8 mouse cellular contexts compared by ENCODE assay signal in genomic region chr7:35586906-35587445, GRCm38 (mm10). TPM values are rescaled to one million over a fixed set of nuclear protein-coding genes. Genes with fewer than 3 reads are reported as not detected.
A peak's percentile ranks its signal among the peaks of the same experiment; 100 is the strongest.
DNase-seq lines count a peak whose midpoint lies in the region; ATAC-seq and TF ChIP-seq lines count a peak whose summit lies in the region.

No protein-coding gene starts in this region.

- H3K79me2 ChIP-seq in macrophage (ENCODE audit: inconsistent target) = peaks cover 16% of the 10 kb centered on the region; the same call in 1 of the 2 replicates

- intact Hi-C loops in heart, postnatal 14 days (cut with DNase I) = loop anchor here (5.0 to 10.0 kb wide), 2 partner anchors 35 to 252 kb away; partner anchors contain the start of gene Rhpn2

- H3K4me2 ChIP-seq in heart, embryonic 13.5 days = peak overlapping the region; percentile 96

- DNase-seq in heart, postnatal 14 days = no peak
- peak; percentile 14 for DNase-seq in heart, postnatal 4 days
- no peak for DNase-seq in right cerebral cortex, postnatal 10 days (ENCODE audit: low spot score in 2 of 2)
- no peak for DNase-seq in Muller cell, postnatal 12 days (ENCODE audit: inconsistent ontology term)
- DNase-seq in natural killer cell, adult 2 months (ENCODE audit: low spot score in 2 of 2) = no peak

- H3K4me3 ChIP-seq in heart, embryonic 13.5 days = peak overlapping the region; percentile 78
- H3K4me3 ChIP-seq in bone marrow, adult 2 months (replicated peaks; ENCODE audit: control insufficient read depth, low read depth, low read length) = peak overlapping the region; percentile 94
- H3K4me3 ChIP-seq in macrophage (ENCODE audit: inconsistent target) = peak overlapping the region; percentile 70

- no peak for TF ChIP-seq CTCF in bone marrow, adult 2 months (IDR thresholded peaks at IDR 0.05; ENCODE audit: control insufficient read depth, insufficient read depth, low read length)

- WGBS in heart, embryonic 13.5 days = 19% methylated on average over 15 of the region's 15 CpGs
- WGBS in bone marrow, adult 2 months = 28% methylated on average over 15 of the region's 15 CpGs
- 51% methylated on average over 15 of the region's 15 CpGs for WGBS in macrophage (ENCODE audit: missing documents)

- peaks cover 32% of the 10 kb centered on the region for H3K27me3 ChIP-seq in heart, embryonic 13.5 days (replicated peaks)

- peak overlapping the region; percentile 86 for H3K9ac ChIP-seq in heart, embryonic 13.5 days

- no peak for TF ChIP-seq POLR2A in bone marrow, adult 2 months (IDR thresholded peaks at IDR 0.05; ENCODE audit: borderline replicate concordance, control insufficient read depth, low read depth, low read length)

- peaks cover 36% of the 10 kb centered on the region for H3K4me1 ChIP-seq in heart, embryonic 13.5 days
- no peaks in the 10 kb centered on the region; the same call in none of the 2 replicates for H3K4me1 ChIP-seq in bone marrow, adult 2 months (ENCODE audit: control insufficient read depth, insufficient read depth, low read length)

- H3K36me3 ChIP-seq in heart, embryonic 13.5 days = peaks cover 11% of the 10 kb centered on the region
- peaks cover 4% of the 10 kb centered on the region; the same call in 1 of the 2 replicates for H3K36me3 ChIP-seq in macrophage (ENCODE audit: inconsistent target)

- no peaks in the 10 kb centered on the region for H3K9me3 ChIP-seq in heart, embryonic 13.5 days

- ATAC-seq in heart, embryonic 13.5 days (ENCODE audit: extremely low read depth, insufficient number of reproducible peaks, low FRiP score, low TSS enrichment) = no peak

- no peak overlapping the region for H3K27ac ChIP-seq in heart, embryonic 13.5 days (replicated peaks)
- H3K27ac ChIP-seq in bone marrow, adult 2 months (ENCODE audit: control insufficient read depth, insufficient read depth, low read depth, low read length, poor library complexity) = no peak overlapping the region
- no peak overlapping the region for H3K27ac ChIP-seq in macrophage

RNA-seq across cellular contexts. Expression of gene Ankrd27, which starts 0.9 kb away (rescaled TPM):
- 15.3 and 15.6 TPM in 2 replicates for polyA plus RNA-seq in heart, embryonic 13.5 days (2015; fragmentation: Nextera tagmentation; extraction: Ambion mirVana)
- total RNA-seq in heart, postnatal 14 days (2021) = 10 to 100 TPM; 15.6 to 15.8 TPM
- 12.8 and 20.7 TPM in 2 replicates for polyA plus RNA-seq in bone marrow, adult 2 months (2011; ENCODE audit: insufficient read depth, insufficient read length, low replicate concordance, missing spikeins)
- 10 to 100 TPM; 12.1 to 15.2 TPM for total RNA-seq in heart, postnatal 4 days (2021)
- 100 to 1,000 TPM in 1 of 26 experiments, 10 to 100 TPM in 25; 16.7 to 121 (median 67.0) TPM for total RNA-seq in macrophage (2018; cell fraction: chromatin; rRNA removed)
- total RNA-seq in macrophage (2018; cell fraction: cytosol; rRNA removed) = 10 to 100 TPM; 11.8 to 18.4 (median 16.3) TPM
- 10 to 100 TPM; 10.7 to 59.9 (median 34.2) TPM for total RNA-seq in macrophage (2018; cell fraction: nucleus; rRNA removed)
- 12.4 to 15.4 TPM (median 15.2 TPM) in 3 replicates for polyA plus RNA-seq in macrophage (2018)

RNA-seq across cellular contexts. Expression of gene Rgs9bp, which starts 1.6 kb away (rescaled TPM):
- polyA plus RNA-seq in heart, embryonic 13.5 days (2015; fragmentation: Nextera tagmentation; extraction: Ambion mirVana) = 0.49 and 0.51 TPM in 2 replicates
- under 1 TPM; 0.07 TPM for total RNA-seq in heart, postnatal 14 days (2021)
- 0.29 and 0.45 TPM in 2 replicates for polyA plus RNA-seq in bone marrow, adult 2 months (2011; ENCODE audit: insufficient read depth, insufficient read length, low replicate concordance, missing spikeins)
- total RNA-seq in heart, postnatal 4 days (2021) = under 1 TPM; 0.09 to 0.14 TPM
- total RNA-seq in macrophage (2018; cell fraction: chromatin; rRNA removed) = under 1 TPM in 2 of 26 experiments, not detected in 24; 0.12 to 0.13 TPM
- under 1 TPM in 5 of 26 experiments, not detected in 21; under 0.01 to 0.04 (median under 0.01) TPM for total RNA-seq in macrophage (2018; cell fraction: cytosol; rRNA removed)
- not detected for total RNA-seq in macrophage (2018; cell fraction: nucleus; rRNA removed)
- 0.01 TPM in 1 of 3 replicates, not detected in the others for polyA plus RNA-seq in macrophage (2018)

RNA-seq across cellular contexts. Expression of gene Nudt19, which starts 30.9 kb away (rescaled TPM):
- 89.9 and 104 TPM in 2 replicates for polyA plus RNA-seq in heart, embryonic 13.5 days (2015; fragmentation: Nextera tagmentation; extraction: Ambion mirVana)
- total RNA-seq in heart, postnatal 14 days (2021) = 10 to 100 TPM; 70.6 to 77.4 TPM
- polyA plus RNA-seq in bone marrow, adult 2 months (2011; ENCODE audit: insufficient read depth, insufficient read length, low replicate concordance, missing spikeins) = 29.6 and 39.4 TPM in 2 replicates
- total RNA-seq in heart, postnatal 4 days (2021) = 10 to 100 TPM; 81.1 to 85.6 TPM
- total RNA-seq in macrophage (2018; cell fraction: chromatin; rRNA removed) = 10 to 100 TPM in 1 of 26 experiments, 1 to 10 TPM in 22, under 1 TPM in 2, not detected in 1; 0.58 to 12.2 (median 2.8) TPM
- total RNA-seq in macrophage (2018; cell fraction: cytosol; rRNA removed) = 10 to 100 TPM; 13.2 to 34.3 (median 26.8) TPM
- total RNA-seq in macrophage (2018; cell fraction: nucleus; rRNA removed) = 10 to 100 TPM in 5 of 26 experiments, 1 to 10 TPM in 21; 2.8 to 15.9 (median 7.0) TPM
- 23.5 to 38.0 TPM (median 30.5 TPM) in 3 replicates for polyA plus RNA-seq in macrophage (2018)

RNA-seq across cellular contexts. Expression of gene Tdrd12, which starts 49.4 kb away (rescaled TPM):
- polyA plus RNA-seq in heart, embryonic 13.5 days (2015; fragmentation: Nextera tagmentation; extraction: Ambion mirVana) = 0.88 and 0.99 TPM in 2 replicates
- total RNA-seq in heart, postnatal 14 days (2021) = under 1 TPM in 1 of 2 experiments, not detected in 1; 0.44 TPM
- 2.3 TPM in 1 of 2 replicates, not detected in the other for polyA plus RNA-seq in bone marrow, adult 2 months (2011; ENCODE audit: insufficient read depth, insufficient read length, low replicate concordance, missing spikeins)
- 1 to 10 TPM; 1.0 to 1.3 TPM for total RNA-seq in heart, postnatal 4 days (2021)
- under 1 TPM in 1 of 26 experiments, not detected in 25; 0.17 TPM for total RNA-seq in macrophage (2018; cell fraction: chromatin; rRNA removed)
- total RNA-seq in macrophage (2018; cell fraction: cytosol; rRNA removed) = under 1 TPM in 2 of 26 experiments, not detected in 24; 0.10 to 0.17 TPM
- total RNA-seq in macrophage (2018; cell fraction: nucleus; rRNA removed) = under 1 TPM in 1 of 26 experiments, not detected in 25; 0.71 TPM
- 0.17 TPM in 1 of 3 replicates, not detected in the others for polyA plus RNA-seq in macrophage (2018)
